Mouse (Mus musculus): ENCODE results near the gene Drd4. TPM values are rescaled to one million over a fixed set of nuclear protein-coding genes. Genes with fewer than 3 reads are reported as not detected.
A peak's percentile ranks its signal among the peaks of the same experiment; 100 is the strongest.

Gene Drd4
- polyA plus RNA-seq, 1 experiment from 2014 or later = 0.96 TPM

DNA sequence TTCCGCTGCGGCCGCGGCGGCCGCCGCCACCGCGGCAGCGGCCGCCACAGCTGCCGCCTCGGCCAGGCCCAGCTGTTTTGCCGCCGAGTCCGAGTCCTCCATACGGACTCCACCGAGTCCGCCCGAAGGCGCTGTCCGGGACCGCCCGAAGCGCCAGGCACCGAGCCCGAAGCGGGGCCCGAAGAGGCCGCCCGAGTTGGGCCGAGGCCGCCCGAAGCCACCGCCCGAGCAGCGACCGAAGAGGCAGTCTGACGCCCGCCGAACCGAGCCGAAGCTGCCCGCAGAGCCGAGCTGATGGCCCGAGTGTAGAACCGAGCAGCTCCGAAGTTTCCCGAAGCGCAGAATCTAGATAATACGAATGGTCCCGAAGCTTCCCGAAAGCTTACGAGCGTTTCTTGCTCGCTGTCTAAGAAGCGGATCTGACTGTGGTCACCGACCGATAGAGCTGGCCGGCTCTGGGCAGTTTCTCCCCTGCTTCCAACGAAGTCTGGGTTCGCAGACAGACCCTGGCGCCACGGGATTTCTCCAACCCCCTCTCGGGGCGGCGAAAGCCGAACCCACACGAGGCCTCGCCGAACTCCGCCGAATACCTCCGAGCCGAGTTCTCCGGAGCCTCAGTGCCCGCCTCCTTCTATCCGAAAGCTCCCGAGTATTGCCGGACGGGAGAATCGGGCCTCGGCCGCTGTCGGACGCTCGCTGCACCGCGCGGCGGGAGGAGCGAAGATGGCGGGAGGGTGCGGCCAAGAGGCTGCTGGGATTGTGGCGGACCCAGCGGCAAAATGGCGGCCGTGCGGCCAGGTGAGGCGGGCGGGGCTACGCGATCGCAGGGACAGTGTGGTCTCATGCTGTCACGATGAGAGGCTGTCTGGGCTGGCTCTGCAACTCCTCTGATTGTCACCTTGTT lies 35.9 kb downstream of the Drd4 start, which contains the start of the genes Deaf1 and Tmem80:
Gene Deaf1 (minus strand): TSS at position 222 of the 904 bp plus-strand sequence.
Gene Tmem80 (plus strand): TSS at position 271 of the 904 bp plus-strand sequence.
- peak; percentile 97 for ATAC-seq (replicated peaks)
- H3K4me1 ChIP-seq = peaks cover 36% of the 10 kb centered on the region
- H3K27me3 ChIP-seq (replicated peaks) = no peaks in the 10 kb centered on the region
- peak within 1 kb of the TSS; percentile 69 for H3K4me3 ChIP-seq
- peak within 1 kb of the TSS; percentile 95 for H3K4me2 ChIP-seq
- no peaks in the 10 kb centered on the region for H3K9me3 ChIP-seq
- peak within 1 kb of the TSS; percentile 99 for H3K27ac ChIP-seq
- under 1% methylated on average over 105 of the region's 105 CpGs for WGBS
- peak within 1 kb of the TSS; percentile 91 for H3K9ac ChIP-seq
- 0 out of 2 replicates have a peak, but pooled peaks cover 4% of the 10 kb centered on the region for H3K36me3 ChIP-seq (replicated peaks)

DNA sequence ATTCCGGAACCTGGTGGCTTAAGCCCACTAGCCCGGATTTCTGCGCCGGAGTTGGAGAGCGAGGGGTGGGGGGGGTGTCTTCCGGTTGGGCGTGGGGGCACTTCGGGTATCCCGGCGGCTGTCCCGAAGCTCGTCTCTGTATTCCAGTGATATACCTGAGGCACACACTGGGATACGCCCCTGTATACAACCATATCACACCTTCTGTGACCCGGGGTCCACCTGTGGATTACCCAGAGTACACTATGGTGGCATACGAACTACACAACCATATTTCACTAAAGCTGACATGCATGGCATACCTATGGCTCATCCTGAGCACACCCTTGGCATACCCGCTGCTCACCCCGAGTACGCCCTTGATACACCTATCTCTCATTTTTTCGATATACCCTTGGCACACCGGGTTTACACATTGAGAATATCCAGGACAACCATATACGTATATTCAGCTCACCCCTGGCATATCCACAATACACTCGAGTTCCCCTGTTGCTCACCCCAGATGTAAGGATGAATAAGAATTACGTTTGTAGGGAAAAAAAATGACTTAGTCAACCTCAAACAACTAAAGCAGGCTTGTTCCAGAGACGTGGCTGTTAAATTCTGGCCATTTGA lies 36.7 kb downstream of the Drd4 start:
- Histone ChIP-seq H3K9me3 (no peaks in the 10 kb centered on the region), H3K9ac (peak overlapping the region; percentile 82), H3K27ac (peak overlapping the region; percentile 99), H3K36me3 (replicated peaks) (0 out of 2 replicates have a peak, but pooled peaks cover 4% of the 10 kb centered on the region), H3K4me2 (peak overlapping the region; percentile 95), H3K4me3 (peak overlapping the region; percentile 69), H3K4me1 (peaks cover 36% of the 10 kb centered on the region), H3K27me3 (replicated peaks) (no peaks in the 10 kb centered on the region)
- peak; percentile 35 for ATAC-seq (replicated peaks)
- WGBS = 15% methylated on average over 24 of the region's 24 CpGs

DNA sequence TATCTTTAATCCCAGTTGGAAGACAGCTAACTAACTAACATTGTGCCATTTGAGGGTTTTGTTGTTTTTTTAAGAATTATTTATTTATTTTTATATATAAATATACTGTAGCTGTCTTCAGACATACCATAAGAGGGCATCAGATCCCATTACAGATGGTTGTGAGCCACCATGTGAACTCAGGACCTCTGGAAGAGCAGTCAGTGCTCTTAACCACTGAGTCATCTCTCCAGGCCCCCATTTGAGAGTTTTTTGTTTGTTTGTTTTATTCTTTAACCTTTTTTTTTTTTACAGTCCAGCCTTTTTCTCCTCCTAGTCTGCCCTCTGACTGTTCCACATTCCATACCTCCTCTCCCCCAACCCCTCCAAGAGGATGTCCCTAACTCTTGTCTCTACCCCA lies 38.9 kb downstream of the Drd4 start:
- Histone ChIP-seq H3K4me2 (no peak overlapping the region), H3K9me3 (no peaks in the 10 kb centered on the region), H3K9ac (no peak overlapping the region), H3K27ac (no peak overlapping the region), H3K4me3 (no peak overlapping the region), H3K36me3 (replicated peaks) (peaks cover 10% of the 10 kb centered on the region; the same call in 1 of the 2 replicates), H3K27me3 (replicated peaks) (no peaks in the 10 kb centered on the region), H3K4me1 (peaks cover 22% of the 10 kb centered on the region)
- no peak for ATAC-seq (replicated peaks)

GRCm38 (mm10) chr7:141331990-141332389 lies 40.2 kb downstream of the Drd4 start:
- Histone ChIP-seq H3K9ac (no peak overlapping the region), H3K27me3 (replicated peaks) (no peaks in the 10 kb centered on the region), H3K9me3 (no peaks in the 10 kb centered on the region), H3K27ac (no peak overlapping the region), H3K4me2 (no peak overlapping the region), H3K4me1 (peaks cover 10% of the 10 kb centered on the region), H3K4me3 (no peak overlapping the region), H3K36me3 (replicated peaks) (peaks cover 10% of the 10 kb centered on the region; the same call in 1 of the 2 replicates)
- no peak for ATAC-seq (replicated peaks)
- 87% methylated on average over 6 of the region's 6 CpGs for WGBS

DNA sequence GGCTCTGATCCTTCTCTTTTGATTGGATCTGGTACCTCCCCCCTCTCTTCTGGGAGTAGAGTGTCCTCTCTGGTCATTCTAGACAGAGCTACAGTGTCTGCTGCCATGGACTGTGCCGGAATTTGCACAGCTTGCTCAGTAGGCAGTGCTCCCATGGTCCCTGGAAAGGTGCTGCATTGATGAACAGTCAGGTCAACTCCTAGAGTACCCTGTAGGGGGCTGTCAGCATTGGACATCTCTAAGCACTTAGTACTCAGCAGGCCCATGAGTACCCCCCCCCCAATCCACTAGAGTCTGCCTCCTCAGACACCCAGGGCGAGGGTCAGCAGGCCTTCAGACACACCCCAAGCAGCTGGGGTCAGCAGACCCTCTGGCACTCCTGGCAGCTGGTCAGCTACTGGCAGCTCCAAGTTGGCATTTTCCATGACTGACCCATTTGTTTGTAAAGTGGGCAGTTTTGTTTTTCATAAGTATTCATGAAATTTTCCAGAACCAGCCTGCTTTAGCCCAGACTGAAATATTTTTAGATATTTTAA lies 43.3 kb downstream of the Drd4 start:
- Histone ChIP-seq H3K9me3 (no peaks in the 10 kb centered on the region), H3K4me1 (peaks cover 7% of the 10 kb centered on the region), H3K36me3 (replicated peaks) (peaks cover 10% of the 10 kb centered on the region; the same call in 1 of the 2 replicates), H3K9ac (no peak overlapping the region), H3K27ac (no peak overlapping the region), H3K4me2 (no peak overlapping the region), H3K4me3 (no peak overlapping the region), H3K27me3 (replicated peaks) (peaks cover 6% of the 10 kb centered on the region; the same call in 1 of the 2 replicates)
- 82% methylated on average over 2 of the region's 2 CpGs for WGBS
- no peak for ATAC-seq (replicated peaks)

DNA sequence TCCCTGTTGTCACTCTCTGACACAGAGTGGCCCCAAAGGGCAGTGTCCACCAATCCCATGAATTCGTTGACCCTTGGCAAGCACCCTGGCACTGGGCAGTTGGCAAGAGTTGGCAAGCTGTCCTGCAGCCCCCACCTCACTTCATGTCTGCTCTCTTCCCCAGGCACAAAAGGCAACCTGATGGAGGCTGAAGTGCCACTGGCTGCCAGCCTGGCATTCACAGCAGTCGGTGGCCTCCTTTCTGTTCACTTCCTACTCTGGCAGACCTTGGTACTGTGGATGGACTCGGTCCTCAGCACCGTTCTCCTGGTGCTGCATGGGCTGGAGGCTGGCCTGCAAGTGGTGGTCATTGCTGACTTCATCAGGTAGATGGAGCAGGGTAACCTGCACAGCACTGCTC lies 43.9 kb downstream of the Drd4 start:
- Histone ChIP-seq H3K27ac (no peak overlapping the region), H3K4me1 (peaks cover 7% of the 10 kb centered on the region), H3K4me2 (no peak overlapping the region), H3K27me3 (replicated peaks) (peaks cover 6% of the 10 kb centered on the region; the same call in 1 of the 2 replicates), H3K4me3 (no peak overlapping the region), H3K36me3 (replicated peaks) (peaks cover 10% of the 10 kb centered on the region; the same call in 1 of the 2 replicates), H3K9me3 (no peaks in the 10 kb centered on the region), H3K9ac (no peak overlapping the region)
- 94% methylated on average over 4 of the region's 4 CpGs for WGBS
- no peak for ATAC-seq (replicated peaks)

DNA sequence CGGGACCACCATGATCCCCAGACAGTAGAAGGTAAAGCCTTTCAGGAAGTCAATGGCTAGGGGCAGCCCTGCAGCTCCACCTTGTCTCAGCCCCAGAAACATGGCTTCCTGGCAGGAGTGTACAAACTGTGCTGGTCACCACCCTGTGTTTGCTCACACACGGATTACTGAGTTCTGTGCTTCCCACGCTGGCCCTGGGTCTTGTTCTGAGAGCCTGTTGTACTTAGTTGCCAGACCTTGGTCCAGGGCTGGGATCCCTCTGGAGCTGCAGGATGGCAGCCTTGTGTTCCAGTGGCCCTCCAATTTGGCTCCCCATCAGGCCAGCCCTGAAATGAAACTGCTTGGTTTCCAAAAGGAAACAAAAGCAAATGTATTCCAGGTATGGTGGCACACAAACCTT lies 44.5 kb downstream of the Drd4 start:
- H3K4me1 ChIP-seq = peaks cover 7% of the 10 kb centered on the region
- no peak overlapping the region for H3K27ac ChIP-seq
- peaks cover 6% of the 10 kb centered on the region; the same call in 1 of the 2 replicates for H3K27me3 ChIP-seq (replicated peaks)
- no peak for ATAC-seq (replicated peaks)
- no peaks in the 10 kb centered on the region for H3K9me3 ChIP-seq
- H3K36me3 ChIP-seq (replicated peaks) = peaks cover 10% of the 10 kb centered on the region; the same call in 1 of the 2 replicates
- WGBS = 80% methylated on average over 3 of the region's 3 CpGs
- H3K4me3 ChIP-seq = no peak overlapping the region
- H3K4me2 ChIP-seq = no peak overlapping the region
- no peak overlapping the region for H3K9ac ChIP-seq

DNA sequence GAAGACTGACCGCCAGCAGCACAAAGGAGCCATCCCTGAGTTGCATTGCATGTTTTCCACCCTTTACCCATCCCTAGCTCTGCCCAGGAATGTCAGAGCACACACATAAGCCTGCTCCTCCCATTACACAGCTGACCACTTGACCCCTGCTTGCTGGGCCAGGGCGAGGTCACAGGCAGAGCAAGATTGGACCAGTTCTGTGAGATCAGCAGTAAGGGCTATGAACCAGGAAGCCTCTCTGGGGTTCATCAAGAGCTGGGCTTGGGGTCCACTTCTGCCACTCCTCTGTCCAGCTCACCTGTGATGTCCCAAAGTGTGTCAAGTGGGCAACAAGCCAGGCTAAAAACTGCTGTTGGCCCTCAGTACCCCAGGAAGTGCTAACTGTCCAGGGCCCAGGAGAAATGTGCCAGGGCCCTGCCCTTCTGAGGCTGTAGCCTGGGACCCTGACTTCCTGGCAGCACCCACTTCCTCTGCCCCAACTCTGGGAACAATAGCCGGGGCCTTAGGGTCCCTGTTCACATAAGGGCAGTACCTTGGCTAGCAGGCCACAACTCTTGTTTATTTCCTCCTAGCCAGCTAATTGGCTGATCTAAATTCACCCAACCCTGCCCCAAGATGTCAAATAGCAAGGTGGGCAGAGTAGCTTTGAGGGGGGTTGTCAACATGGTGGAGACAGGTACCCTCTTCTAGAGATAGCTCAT lies 46.1 kb downstream of the Drd4 start:
- WGBS = 79% methylated on average over 3 of the region's 3 CpGs
- no peak for ATAC-seq (replicated peaks)

GRCm38 (mm10) chr7:141338576-141339131 lies 46.8 kb downstream of the Drd4 start, which contains the start of gene Eps8l2:
TSS of gene Eps8l2 (plus strand) at chr7:141338880.
- Histone ChIP-seq H3K9me3 (no peaks in the 10 kb centered on the region), H3K9ac (no peak within 1 kb of the TSS), H3K27me3 (replicated peaks) (peaks cover 9% of the 10 kb centered on the region; the same call in 1 of the 2 replicates), H3K27ac (no peak within 1 kb of the TSS), H3K36me3 (replicated peaks) (peaks cover 6% of the 10 kb centered on the region; the same call in 1 of the 2 replicates), H3K4me3 (no peak within 1 kb of the TSS), H3K4me1 (peaks cover 7% of the 10 kb centered on the region), H3K4me2 (peak within 1 kb of the TSS; percentile 34)
- WGBS = 5% methylated on average over 21 of the region's 23 CpGs
- no peak; the same call in 1 of the 2 replicates for ATAC-seq (replicated peaks)

More for the DNA sequence above, 46.1 kb downstream of the Drd4 start:
- H3K4me2 ChIP-seq = no peak overlapping the region
- peaks cover 7% of the 10 kb centered on the region for H3K4me1 ChIP-seq
- H3K27me3 ChIP-seq (replicated peaks) = peaks cover 9% of the 10 kb centered on the region; the same call in 1 of the 2 replicates
- no peak overlapping the region for H3K27ac ChIP-seq
- no peak overlapping the region for H3K4me3 ChIP-seq
- H3K9ac ChIP-seq = no peak overlapping the region
- H3K36me3 ChIP-seq (replicated peaks) = peaks cover 10% of the 10 kb centered on the region; the same call in 1 of the 2 replicates
- H3K9me3 ChIP-seq = no peaks in the 10 kb centered on the region

- peaks cover 9% of the 10 kb centered on the region; the same call in 1 of the 2 replicates for H3K27me3 ChIP-seq (replicated peaks)
- no peaks in the 10 kb centered on the region for H3K36me3 ChIP-seq (replicated peaks)
- H3K4me3 ChIP-seq = no peak overlapping the region
- peak overlapping the region; percentile 34; the same call in 1 of the 2 replicates for H3K4me2 ChIP-seq
- no peak overlapping the region for H3K9ac ChIP-seq
- no peak for ATAC-seq (replicated peaks)
- WGBS = 41% methylated on average over 20 of the region's 20 CpGs
- H3K27ac ChIP-seq = no peak overlapping the region
- H3K9me3 ChIP-seq = no peaks in the 10 kb centered on the region
- peaks cover 7% of the 10 kb centered on the region for H3K4me1 ChIP-seq
Observed at GRCm38 (mm10) chr7:141339215-141339920, 47.6 kb downstream of the Drd4 start.

DNA sequence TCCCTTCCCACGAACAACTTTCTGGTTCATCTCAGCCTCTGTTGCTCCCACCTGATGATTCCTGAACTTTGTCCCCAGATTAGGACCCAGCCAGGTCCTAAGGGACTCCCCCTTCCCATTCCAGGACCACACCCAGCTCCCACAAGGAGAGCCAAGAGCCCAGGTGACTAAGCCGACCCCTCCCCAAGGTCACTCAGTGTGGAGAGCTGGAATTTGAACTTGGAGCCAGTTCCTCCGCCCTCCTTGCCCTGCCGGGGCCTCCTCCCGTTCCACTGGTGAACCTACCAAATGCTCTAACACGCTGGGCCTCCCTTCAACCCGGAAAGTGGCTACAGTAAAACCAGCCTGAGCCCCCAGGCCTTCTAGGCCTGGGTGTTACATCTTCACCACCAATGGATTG lies 48.2 kb downstream of the Drd4 start:
- Histone ChIP-seq H3K4me1 (peaks cover 7% of the 10 kb centered on the region), H3K36me3 (replicated peaks) (no peaks in the 10 kb centered on the region), H3K4me3 (no peak overlapping the region), H3K27ac (no peak overlapping the region), H3K9me3 (no peaks in the 10 kb centered on the region), H3K27me3 (replicated peaks) (peaks cover 9% of the 10 kb centered on the region; the same call in 1 of the 2 replicates), H3K4me2 (no peak overlapping the region), H3K9ac (no peak overlapping the region)
- WGBS = 84% methylated on average over 7 of the region's 7 CpGs
- ATAC-seq (replicated peaks) = no peak

All from midbrain, embryonic 15.5 days (tissue).